Mouse (Mus musculus) bone marrow, adult 2 months (tissue): ENCODE measurements at regions not wholly inside any gene's neighbourhood (a gene's known extent, or its start where the extent isn't known, plus 50 kb on each side); places are given as distances from the start of the nearest gene placed in this dataset.

Experiments used
- CTCF ChIP-seq: fragments of 200-500 bp; IDR thresholded peaks from 2 replicates; pipeline ENCODE4 v1.5.1; 2011; ENCODE audit warnings: low read length, control low read depth; ENCODE audit not compliant: control insufficient read depth, insufficient read depth
- POLR2A ChIP-seq: fragments of 200-500 bp; IDR thresholded peaks from 2 replicates; pipeline ENCODE4 v1.6.1; 2011; ENCODE audit warnings: low read depth, mild to moderate bottlenecking, control low read depth, low read length, borderline replicate concordance; ENCODE audit not compliant: control insufficient read depth

GRCm38 (mm10) chr6:82860485-82860884 is 79.1 kb downstream of the Sema4f start:
- no peak for TF ChIP-seq CTCF
- no peak for TF ChIP-seq POLR2A
